Mouse (Mus musculus): ENCODE results near the gene Cdca7l. TPM values are rescaled to one million over a fixed set of nuclear protein-coding genes. Genes with fewer than 3 reads are reported as not detected.
A peak's percentile ranks its signal among the peaks of the same experiment; 100 is the strongest.

Gene Cdca7l
- polyA plus RNA-seq, 1 experiment from 2014 or later: 10.1 TPM

GRCm38 (mm10) chr12:117832190-117832589, 28.1 kb downstream of the Cdca7l start:
- Histone ChIP-seq H3K9ac (ENCODE audit: low read length) (no peak overlapping the region), H3K4me3 (ENCODE audit: control insufficient read depth in 1 of 2, insufficient read depth in 1 of 2, low read depth in 1 of 2, low read length in 2 of 2) (no peak overlapping the region), H3K36me3 (ENCODE audit: control insufficient read depth, insufficient read depth, low read length) (no peaks in the 10 kb centered on the region), H3K27ac (replicated peaks in 1 of 2; ENCODE audit: control insufficient read depth in 1 of 2, insufficient read depth in 1 of 2, low read depth in 2 of 2, low read length in 2 of 2) (no peak overlapping the region), H3K4me1 (ENCODE audit: control insufficient read depth in 2 of 2, insufficient read depth in 2 of 2, low read length in 2 of 2) (peaks cover 0 to 2% of the 10 kb centered on the region in 2 experiments; a peak in 1 of 4 replicates), H3K27me3 (ENCODE audit: control insufficient read depth, insufficient read depth, low read length) (no peaks in the 10 kb centered on the region), H3K9me3 (ENCODE audit: control insufficient read depth, low read length) (no peaks in the 10 kb centered on the region), H3K4me2 (ENCODE audit: low read length) (no peak overlapping the region)
- ATAC-seq (ENCODE audit: insufficient number of reproducible peaks, insufficient read depth, low FRiP score, low read depth): no peak
- 29% methylated on average over 5 of the region's 5 CpGs for WGBS

GRCm38 (mm10) chr12:117834652-117835051, 30.6 kb downstream of the Cdca7l start:
- Histone ChIP-seq H3K27me3 (ENCODE audit: control insufficient read depth, insufficient read depth, low read length) (no peaks in the 10 kb centered on the region), H3K36me3 (ENCODE audit: control insufficient read depth, insufficient read depth, low read length) (no peaks in the 10 kb centered on the region), H3K27ac (replicated peaks in 1 of 2; ENCODE audit: control insufficient read depth in 1 of 2, insufficient read depth in 1 of 2, low read depth in 2 of 2, low read length in 2 of 2) (no peak overlapping the region), H3K9me3 (ENCODE audit: control insufficient read depth, low read length) (no peaks in the 10 kb centered on the region), H3K9ac (ENCODE audit: low read length) (no peak overlapping the region), H3K4me1 (ENCODE audit: control insufficient read depth in 2 of 2, insufficient read depth in 2 of 2, low read length in 2 of 2) (peaks cover 0 to 2% of the 10 kb centered on the region in 2 experiments; a peak in 1 of 4 replicates), H3K4me3 (ENCODE audit: control insufficient read depth in 1 of 2, insufficient read depth in 1 of 2, low read depth in 1 of 2, low read length in 2 of 2) (no peak overlapping the region), H3K4me2 (ENCODE audit: low read length) (no peak overlapping the region)
- 74% methylated on average over 2 of the region's 2 CpGs for WGBS
- no peak for ATAC-seq (ENCODE audit: insufficient number of reproducible peaks, insufficient read depth, low FRiP score, low read depth)

GRCm38 (mm10) chr12:117835371-117835770, 31.3 kb downstream of the Cdca7l start:
- Histone ChIP-seq H3K4me3 (ENCODE audit: control insufficient read depth in 1 of 2, insufficient read depth in 1 of 2, low read depth in 1 of 2, low read length in 2 of 2) (no peak overlapping the region), H3K9me3 (ENCODE audit: control insufficient read depth, low read length) (no peaks in the 10 kb centered on the region), H3K27ac (replicated peaks in 1 of 2; ENCODE audit: control insufficient read depth in 1 of 2, insufficient read depth in 1 of 2, low read depth in 2 of 2, low read length in 2 of 2) (no peak overlapping the region), H3K36me3 (ENCODE audit: control insufficient read depth, insufficient read depth, low read length) (no peaks in the 10 kb centered on the region), H3K9ac (ENCODE audit: low read length) (no peak overlapping the region), H3K27me3 (ENCODE audit: control insufficient read depth, insufficient read depth, low read length) (no peaks in the 10 kb centered on the region), H3K4me2 (ENCODE audit: low read length) (no peak overlapping the region), H3K4me1 (ENCODE audit: control insufficient read depth in 2 of 2, insufficient read depth in 2 of 2, low read length in 2 of 2) (peaks cover 0 to 2% of the 10 kb centered on the region in 2 experiments; a peak in 1 of 4 replicates)
- WGBS: 28% methylated on average over 10 of the region's 10 CpGs
- ATAC-seq (ENCODE audit: insufficient number of reproducible peaks, insufficient read depth, low FRiP score, low read depth): no peak

GRCm38 (mm10) chr12:117837376-117837775, 33.3 kb downstream of the Cdca7l start:
- 82% methylated on average over 4 of the region's 4 CpGs for WGBS
- H3K4me1 ChIP-seq (ENCODE audit: control insufficient read depth in 2 of 2, insufficient read depth in 2 of 2, low read length in 2 of 2): peaks cover 0 to 2% of the 10 kb centered on the region in 2 experiments; a peak in 1 of 4 replicates
- ATAC-seq (ENCODE audit: insufficient number of reproducible peaks, insufficient read depth, low FRiP score, low read depth): no peak
- no peaks in the 10 kb centered on the region for H3K27me3 ChIP-seq (ENCODE audit: control insufficient read depth, insufficient read depth, low read length)
- no peaks in the 10 kb centered on the region for H3K9me3 ChIP-seq (ENCODE audit: control insufficient read depth, low read length)
- no peak overlapping the region for H3K4me2 ChIP-seq (ENCODE audit: low read length)
- no peak overlapping the region for H3K27ac ChIP-seq (replicated peaks in 1 of 2; ENCODE audit: control insufficient read depth in 1 of 2, insufficient read depth in 1 of 2, low read depth in 2 of 2, low read length in 2 of 2)
- no peak overlapping the region for H3K9ac ChIP-seq (ENCODE audit: low read length)
- no peaks in the 10 kb centered on the region for H3K36me3 ChIP-seq (ENCODE audit: control insufficient read depth, insufficient read depth, low read length)
- no peak overlapping the region for H3K4me3 ChIP-seq (ENCODE audit: control insufficient read depth in 1 of 2, insufficient read depth in 1 of 2, low read depth in 1 of 2, low read length in 2 of 2)

- no peaks in the 10 kb centered on the region for H3K9me3 ChIP-seq (ENCODE audit: control insufficient read depth, low read length)
- peaks cover 0 to 12% of the 10 kb centered on the region in 2 experiments; a peak in 3 of 4 replicates for H3K4me1 ChIP-seq (ENCODE audit: control insufficient read depth in 2 of 2, insufficient read depth in 2 of 2, low read length in 2 of 2)
- no peak overlapping the region for H3K27ac ChIP-seq (replicated peaks in 1 of 2; ENCODE audit: control insufficient read depth in 1 of 2, insufficient read depth in 1 of 2, low read depth in 2 of 2, low read length in 2 of 2)
- H3K36me3 ChIP-seq (ENCODE audit: control insufficient read depth, insufficient read depth, low read length): no peaks in the 10 kb centered on the region
- H3K27me3 ChIP-seq (ENCODE audit: control insufficient read depth, insufficient read depth, low read length): no peaks in the 10 kb centered on the region
- H3K4me3 ChIP-seq (ENCODE audit: control insufficient read depth in 1 of 2, insufficient read depth in 1 of 2, low read depth in 1 of 2, low read length in 2 of 2): no peak overlapping the region
- 31% methylated on average over 1 of the region's 1 CpGs for WGBS
- H3K4me2 ChIP-seq (ENCODE audit: low read length): no peak overlapping the region
- no peak for ATAC-seq (ENCODE audit: insufficient number of reproducible peaks, insufficient read depth, low FRiP score, low read depth)
- no peak overlapping the region for H3K9ac ChIP-seq (ENCODE audit: low read length)
Observed at GRCm38 (mm10) chr12:117840705-117841104, 36.6 kb downstream of the Cdca7l start.

GRCm38 (mm10) chr12:117842676-117843075, 38.6 kb downstream of the Cdca7l start:
- no peaks in the 10 kb centered on the region for H3K9me3 ChIP-seq (ENCODE audit: control insufficient read depth, low read length)
- no peak overlapping the region for H3K4me3 ChIP-seq (ENCODE audit: control insufficient read depth in 1 of 2, insufficient read depth in 1 of 2, low read depth in 1 of 2, low read length in 2 of 2)
- H3K4me2 ChIP-seq (ENCODE audit: low read length): peak overlapping the region; percentile 72
- H3K4me1 ChIP-seq (ENCODE audit: control insufficient read depth in 2 of 2, insufficient read depth in 2 of 2, low read length in 2 of 2): peaks cover 0 to 13% of the 10 kb centered on the region in 2 experiments; a peak in 3 of 4 replicates
- no peaks in the 10 kb centered on the region for H3K36me3 ChIP-seq (ENCODE audit: control insufficient read depth, insufficient read depth, low read length)
- H3K27ac ChIP-seq (replicated peaks in 1 of 2; ENCODE audit: control insufficient read depth in 1 of 2, insufficient read depth in 1 of 2, low read depth in 2 of 2, low read length in 2 of 2): no peak overlapping the region
- H3K9ac ChIP-seq (ENCODE audit: low read length): no peak overlapping the region
- 78% methylated on average over 1 of the region's 1 CpGs for WGBS
- ATAC-seq (ENCODE audit: insufficient number of reproducible peaks, insufficient read depth, low FRiP score, low read depth): no peak
- H3K27me3 ChIP-seq (ENCODE audit: control insufficient read depth, insufficient read depth, low read length): no peaks in the 10 kb centered on the region

GRCm38 (mm10) chr12:117843302-117844074, 39.4 kb downstream of the Cdca7l start:
- no peaks in the 10 kb centered on the region for H3K36me3 ChIP-seq (ENCODE audit: control insufficient read depth, insufficient read depth, low read length)
- ATAC-seq (ENCODE audit: insufficient number of reproducible peaks, insufficient read depth, low FRiP score, low read depth): peak; percentile 89
- H3K4me2 ChIP-seq (ENCODE audit: low read length): peak overlapping the region; percentile 72
- H3K27me3 ChIP-seq (ENCODE audit: control insufficient read depth, insufficient read depth, low read length): no peaks in the 10 kb centered on the region
- peak overlapping the region; percentile 90 for H3K9ac ChIP-seq (ENCODE audit: low read length)
- peak overlapping the region; percentile 65 to 72 for H3K4me3 ChIP-seq (ENCODE audit: control insufficient read depth in 1 of 2, insufficient read depth in 1 of 2, low read depth in 1 of 2, low read length in 2 of 2)
- no peaks in the 10 kb centered on the region for H3K9me3 ChIP-seq (ENCODE audit: control insufficient read depth, low read length)
- H3K4me1 ChIP-seq (ENCODE audit: control insufficient read depth in 2 of 2, insufficient read depth in 2 of 2, low read length in 2 of 2): peaks cover 0 to 13% of the 10 kb centered on the region in 2 experiments; a peak in 3 of 4 replicates
- H3K27ac ChIP-seq (replicated peaks in 1 of 2; ENCODE audit: control insufficient read depth in 1 of 2, insufficient read depth in 1 of 2, low read depth in 2 of 2, low read length in 2 of 2): peak overlapping the region; percentile 35 to 52; a peak in 3 of 4 replicates
- under 1% methylated on average over 75 of the region's 75 CpGs for WGBS

Measured in heart, embryonic 14.5 days (tissue).